In genomic region chr7:50150838-50151237, GRCm38 (mm10) we compare ENCODE assay signal across 23 mouse cellular contexts.
DNase-seq lines count a peak whose midpoint lies in the region; ATAC-seq lines count a peak whose summit lies in the region.
"Had no signal": no experiment of that assay in that cellular context is flagged by ENCODE, and none has a peak within 500 bp of the region (broad histone marks: within the 10 kb centered on the region; RNA-seq: fewer than 3 reads in every experiment).

No protein-coding gene starts in this region.

- H3K4me1 ChIP-seq in neural tube, embryonic 13.5 days (replicated peaks): no peaks in the 10 kb centered on the region
- no peaks in the 10 kb centered on the region for H3K4me1 ChIP-seq in neural tube, embryonic 14.5 days (ENCODE audit: control insufficient read depth, insufficient read depth, low read length)
- peaks cover 2% of the 10 kb centered on the region; the same call in 1 of the 2 replicates for H3K4me1 ChIP-seq in neural tube, embryonic 15.5 days

- no peaks in the 10 kb centered on the region for H3K9me3 ChIP-seq in neural tube, embryonic 13.5 days
- no peaks in the 10 kb centered on the region for H3K9me3 ChIP-seq in neural tube, embryonic 14.5 days (ENCODE audit: control insufficient read depth, low read length)
- H3K9me3 ChIP-seq in neural tube, embryonic 15.5 days (replicated peaks): no peaks in the 10 kb centered on the region

- H3K36me3 ChIP-seq in neural tube, embryonic 13.5 days: no peaks in the 10 kb centered on the region
- H3K36me3 ChIP-seq in neural tube, embryonic 14.5 days (ENCODE audit: control insufficient read depth, insufficient read depth, low read length): no peaks in the 10 kb centered on the region
- H3K36me3 ChIP-seq in neural tube, embryonic 15.5 days: no peaks in the 10 kb centered on the region
- H3K36me3 ChIP-seq: G1E had no signal

- no peak for DNase-seq in neural tube, embryonic 10.5 days (ENCODE audit: extremely low spot score, low spot score)
- DNase-seq in retina, embryonic 14.5 days (ENCODE audit: low spot score): peak; percentile 20
- DNase-seq in retina, postnatal 1 day: peak; percentile 5
- no peak for DNase-seq in adrenal gland, adult 8-10 months
- no peak for DNase-seq in Muller cell, postnatal 12 days (ENCODE audit: inconsistent ontology term)
- DNase-seq: adrenal gland, adult 2 months; adrenal gland, postnatal 10 days; adrenal gland, postnatal 14 days; adrenal gland, postnatal 25 days; adrenal gland, postnatal 36 days; B cell, adult 2 months; cerebellum, adult 11 months; cerebellum, adult 11-12 months; cerebellum, adult 18-20 months; cerebellum, adult 2 months had no signal

- no peaks in the 10 kb centered on the region for H3K27me3 ChIP-seq in neural tube, embryonic 13.5 days
- H3K27me3 ChIP-seq in neural tube, embryonic 14.5 days (ENCODE audit: control insufficient read depth, insufficient read depth, low read length): no peaks in the 10 kb centered on the region
- no peaks in the 10 kb centered on the region for H3K27me3 ChIP-seq in neural tube, embryonic 15.5 days (replicated peaks)
- H3K27me3 ChIP-seq: CH12.LX, Patski had no signal

- peak; percentile 59; the same call in 1 of the 2 replicates for ATAC-seq in neural tube, embryonic 13.5 days (ENCODE audit: low read depth)
- peak; percentile 68 for ATAC-seq in neural tube, embryonic 14.5 days (ENCODE audit: low read depth)
- ATAC-seq in neural tube, embryonic 15.5 days (ENCODE audit: low FRiP score): no peak
- ATAC-seq: activated CD4-positive, CD25-positive, alpha-beta regulatory T cell, adult 4 months; CD4-positive, CD25-positive, alpha-beta regulatory T cell, adult 4 months; Patski had no signal

- H3K27ac ChIP-seq in neural tube, embryonic 13.5 days (replicated peaks): no peak overlapping the region
- no peak overlapping the region for H3K27ac ChIP-seq in neural tube, embryonic 14.5 days (ENCODE audit: low read depth, low read length)
- H3K27ac ChIP-seq in neural tube, embryonic 15.5 days (replicated peaks): no peak overlapping the region

- no peak overlapping the region for H3K4me2 ChIP-seq in neural tube, embryonic 13.5 days
- H3K4me2 ChIP-seq in neural tube, embryonic 14.5 days (ENCODE audit: low read depth, low read length): no peak overlapping the region
- H3K4me2 ChIP-seq in neural tube, embryonic 15.5 days: no peak overlapping the region

- H3K9ac ChIP-seq in neural tube, embryonic 13.5 days: no peak overlapping the region
- H3K9ac ChIP-seq in neural tube, embryonic 14.5 days (replicated peaks; ENCODE audit: low read depth, low read length): no peak overlapping the region
- no peak overlapping the region for H3K9ac ChIP-seq in neural tube, embryonic 15.5 days (replicated peaks)

- H3K4me3 ChIP-seq in neural tube, embryonic 13.5 days: no peak overlapping the region
- no peak overlapping the region for H3K4me3 ChIP-seq in neural tube, embryonic 14.5 days (ENCODE audit: low read depth, low read length)
- H3K4me3 ChIP-seq in neural tube, embryonic 15.5 days (replicated peaks): no peak overlapping the region

- WGBS in neural tube, embryonic 13.5 days: 49% methylated on average over 2 of the region's 2 CpGs
- WGBS in neural tube, embryonic 14.5 days: 54% methylated on average over 2 of the region's 2 CpGs
- WGBS in neural tube, embryonic 15.5 days: 42% methylated on average over 2 of the region's 2 CpGs

Comparison
In these comparisons a context has a peak if more than half of its experiments do, and no peak if none do; other contexts are left out.
1. DNase-seq: peak in retina, embryonic 14.5 days (single experiment) and retina, postnatal 1 day (single experiment); none in neural tube, embryonic 10.5 days (single experiment), adrenal gland, adult 8-10 months (single experiment) and Muller cell, postnatal 12 days (single experiment).